Mouse (Mus musculus): ENCODE measurements around the gene Wnt9a.

GRCm38 (mm10) chr11:59309976-59310375 is 3.2 kb downstream of the Wnt9a start:
- TF ChIP-seq CTCF (IDR thresholded peaks at IDR 0.05) (no peak), EP300 (IDR thresholded peaks at IDR 0.05) (no peak)

Data from lung, postnatal 0 days (tissue).